Mouse (Mus musculus): ENCODE data around the gene Urm1. TPM values are rescaled to one million over a fixed set of nuclear protein-coding genes. Genes with fewer than 3 reads are reported as not detected.
"Not testable (repeated sequence)": the region's sequence is repeated elsewhere in the genome, so short reads cannot be mapped to it uniquely, and the experiment has no call there.

The Urm1 gene
- total RNA-seq (2021) = 10 to 100 TPM; 42.4 to 55.0 TPM
- long read RNA-seq, transcript Urm1-201 (5 exons, 2,196 nt) = major isoform, 31 of 47 reads
- long read RNA-seq, partial matches to known transcripts = 1 of 47 reads
- long read RNA-seq, other reads (novel, unspliced or antisense) = 13 of 47 reads

DNA sequence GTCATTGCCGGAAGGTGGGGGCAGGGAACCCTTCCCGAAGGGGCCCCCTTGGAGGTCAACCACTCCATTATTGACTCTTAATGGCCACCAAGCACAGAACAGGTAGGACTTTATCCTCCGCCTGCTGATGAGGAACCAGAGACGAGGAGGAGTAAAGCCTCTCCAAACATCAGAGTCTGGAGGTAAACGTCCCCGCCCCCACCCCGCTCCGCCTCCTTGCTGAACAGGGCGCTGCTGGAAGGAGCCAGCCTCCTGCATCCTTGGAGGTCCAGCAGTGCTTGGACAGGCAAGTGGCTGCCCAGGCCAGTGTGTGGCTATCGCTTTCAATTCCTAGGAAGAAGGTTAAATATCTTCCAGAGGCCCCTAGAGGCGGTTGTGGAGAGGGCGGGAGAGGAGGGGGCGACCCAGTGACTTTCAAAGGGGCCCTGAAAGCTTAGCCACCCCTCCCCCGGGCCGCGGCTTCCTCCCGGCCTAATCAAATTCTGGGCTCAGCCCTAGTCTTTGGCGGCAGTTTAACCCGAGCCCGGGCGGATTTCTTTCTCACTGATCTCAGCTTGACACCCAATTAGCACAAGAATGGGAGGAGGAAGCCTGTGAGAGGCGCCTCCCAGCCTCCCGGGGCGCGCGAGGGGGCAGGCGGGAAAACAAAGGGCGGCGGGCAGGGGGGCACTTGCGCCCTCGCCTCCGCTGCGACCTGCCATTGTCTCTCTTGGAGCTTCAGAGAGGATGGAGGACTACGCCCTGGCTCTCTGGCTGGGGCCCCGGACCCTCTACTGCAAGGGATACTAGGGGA is at the start of gene Urm1:
TSS of gene Urm1 (plus strand) at position 51 of the 793 bp plus-strand sequence.
- peak; percentile 65 to 70 for DNase-seq (ENCODE audit: low spot score in 2 of 2)

DNA sequence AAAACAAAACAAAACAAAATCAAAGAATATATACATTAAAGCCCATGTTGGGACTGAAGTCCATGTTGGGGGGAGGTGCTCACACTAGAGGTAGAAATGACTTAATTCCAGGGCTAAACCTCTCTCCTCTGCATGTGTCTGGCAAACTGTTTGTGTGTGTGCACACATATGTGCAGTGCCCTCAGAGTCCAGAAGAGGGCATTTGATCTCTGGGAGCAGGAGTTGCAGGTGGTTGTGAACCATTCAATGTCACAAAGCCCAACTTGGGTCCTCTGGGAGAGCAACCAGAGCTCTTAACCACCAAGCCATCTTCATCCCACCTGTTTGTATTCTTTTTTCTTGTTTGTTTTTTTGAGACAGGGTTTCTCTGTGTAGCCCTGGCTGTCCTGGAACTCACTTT is 49.7 kb upstream of the Urm1 start:
- no peak for DNase-seq (ENCODE audit: low spot score in 2 of 2)

GRCm38 (mm10) chr2:29771611-29772461 is 48.0 kb upstream of the Urm1 start:
- no peak for DNase-seq (ENCODE audit: low spot score in 2 of 2)

DNA sequence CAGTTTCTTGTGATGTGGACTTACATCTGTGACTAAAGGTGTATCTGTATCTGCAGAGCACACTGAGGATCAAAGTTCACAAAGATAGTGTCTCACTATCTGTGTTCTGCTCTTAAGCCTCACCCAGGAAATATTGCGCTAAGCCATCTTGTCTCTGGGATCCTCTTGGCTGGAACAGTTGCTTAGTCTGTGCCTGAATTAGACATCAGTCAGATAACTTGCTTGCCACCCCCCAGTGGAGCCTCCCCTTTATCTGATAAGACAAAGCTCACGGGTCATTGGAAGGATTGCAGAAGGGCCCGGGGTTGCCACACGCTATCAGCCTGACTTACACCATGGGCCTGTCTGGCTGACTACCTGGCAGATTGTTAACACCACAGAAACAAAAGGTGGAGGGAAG is 46.6 kb upstream of the Urm1 start:
- DNase-seq (ENCODE audit: low spot score in 2 of 2) = no peak

- not testable (repeated sequence) for DNase-seq (ENCODE audit: low spot score in 2 of 2)
These were observed 38.6 kb upstream of the Urm1 start for GRCm38 (mm10) chr2:29781256-29781655.

- no peak for DNase-seq (ENCODE audit: low spot score in 2 of 2)
These were observed 35.6 kb upstream of the Urm1 start for GRCm38 (mm10) chr2:29784290-29784689.

DNA sequence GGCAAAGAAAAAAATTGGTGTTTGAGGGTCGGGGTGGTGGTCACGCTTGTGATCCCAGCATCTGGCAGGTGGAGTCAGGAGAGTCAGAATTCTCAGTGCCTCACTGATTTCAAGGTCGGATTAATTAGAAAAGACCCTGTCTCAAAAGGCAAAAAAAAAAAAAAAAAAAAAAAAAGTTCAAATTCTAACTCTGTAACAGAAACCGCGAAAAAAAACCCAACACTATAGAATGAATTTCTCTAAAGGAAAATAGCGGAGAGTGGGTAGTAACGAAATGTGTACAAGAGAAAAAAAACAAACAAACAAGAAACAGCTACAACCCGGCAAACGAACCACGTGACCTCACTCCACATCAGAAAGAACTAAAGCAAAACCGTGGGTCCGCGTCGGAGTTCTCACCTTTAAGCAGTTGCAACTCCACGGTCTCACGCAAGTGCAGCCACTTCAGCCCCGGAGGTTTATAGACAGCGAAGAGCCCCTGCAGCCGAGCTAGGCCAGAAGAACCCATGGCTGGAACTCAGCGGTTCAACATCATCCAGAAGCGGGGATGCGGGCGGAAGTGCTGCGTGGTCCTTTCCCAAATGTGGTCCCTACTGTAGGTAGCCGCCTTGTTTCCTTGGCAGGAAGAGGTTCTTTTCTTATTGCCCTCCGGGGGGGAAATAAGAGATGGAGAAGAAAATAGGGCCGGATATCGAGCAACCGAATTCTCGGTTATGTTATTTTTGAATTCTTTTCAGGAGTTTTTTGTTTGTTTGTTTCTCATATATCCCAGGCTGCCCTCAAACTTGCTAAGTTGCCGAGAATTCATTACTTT is 32.6 kb upstream of the Urm1 start, which contains the start of gene Coq4:
TSS of gene Coq4 (plus strand) at position 390 of the 814 bp plus-strand sequence.
- DNase-seq (ENCODE audit: low spot score in 2 of 2) = peak; percentile 88 to 92

DNA sequence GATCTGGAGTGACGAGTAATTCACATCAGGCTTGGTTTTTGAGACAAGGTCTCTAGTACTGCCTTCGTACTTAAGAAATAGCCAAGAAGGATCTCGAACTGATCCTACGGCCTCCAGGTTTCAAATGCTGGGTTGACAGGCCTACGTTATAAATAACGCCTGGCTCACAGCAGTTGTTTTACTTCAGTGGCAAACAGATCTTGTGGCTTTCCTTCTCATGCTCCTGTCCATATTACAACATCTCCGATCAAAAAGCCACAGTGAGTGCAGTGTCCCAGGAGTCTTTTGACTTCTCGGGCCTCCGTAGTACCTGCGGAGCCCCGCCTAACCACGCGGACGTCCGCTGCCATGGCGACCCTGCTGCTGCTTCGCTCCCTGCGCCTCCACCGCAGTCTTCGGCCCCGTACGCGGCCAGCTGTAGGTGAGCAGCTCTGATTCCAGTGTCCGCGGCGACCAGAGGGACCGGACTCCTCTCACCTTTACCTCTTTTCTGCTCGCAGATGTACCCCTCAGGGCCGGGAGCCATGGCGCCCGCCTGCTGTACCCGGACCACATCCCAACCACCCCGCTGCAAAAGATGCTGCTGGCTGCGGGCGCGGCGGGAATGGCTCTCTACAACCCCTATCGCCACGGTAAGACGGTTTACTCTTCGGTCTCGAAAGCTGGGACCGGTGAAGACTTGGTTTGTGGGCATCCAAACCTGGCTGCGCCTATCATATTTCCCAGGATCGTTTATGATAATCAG is 31.8 kb upstream of the Urm1 start, which contains the start of gene Trub2:
TSS of gene Trub2 (minus strand) at position 566 of the 745 bp plus-strand sequence.
- DNase-seq (ENCODE audit: low spot score in 2 of 2) = peak; percentile 77 to 81

DNA sequence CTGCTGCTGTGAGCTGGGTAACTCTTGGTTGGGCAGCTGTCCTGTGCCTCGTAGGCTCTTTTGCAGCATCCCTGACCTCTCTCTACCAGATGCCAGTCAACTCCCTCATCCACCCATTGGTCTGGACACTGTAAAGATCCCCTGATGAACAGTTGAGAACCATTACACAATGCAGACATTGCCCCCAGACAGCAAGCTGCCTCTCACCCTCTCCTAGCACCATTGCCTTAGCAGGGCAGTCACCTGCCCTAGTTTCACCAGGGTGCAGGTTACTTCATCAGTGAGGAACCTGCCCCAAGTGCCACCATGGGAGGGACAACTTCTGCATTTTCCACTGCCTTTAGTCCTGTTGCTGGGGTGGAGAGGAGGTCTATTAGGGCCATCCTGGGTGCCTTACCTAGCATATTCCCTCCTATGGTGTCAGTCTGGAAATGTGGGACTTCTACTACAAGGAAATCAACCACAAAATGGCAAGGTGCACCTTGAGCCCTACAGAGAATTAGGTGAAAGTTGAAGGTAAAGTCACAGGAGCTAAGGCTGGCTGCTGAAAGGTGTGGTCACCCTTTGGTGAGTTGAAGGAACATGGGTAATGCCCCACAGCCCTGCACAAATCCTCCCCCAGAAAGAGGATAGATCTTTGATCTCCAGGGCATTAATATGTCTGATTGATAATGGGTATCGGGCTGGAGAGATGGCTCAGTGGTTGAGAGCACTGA is 26.9 kb upstream of the Urm1 start:
- DNase-seq (ENCODE audit: low spot score in 2 of 2) = no peak

DNA sequence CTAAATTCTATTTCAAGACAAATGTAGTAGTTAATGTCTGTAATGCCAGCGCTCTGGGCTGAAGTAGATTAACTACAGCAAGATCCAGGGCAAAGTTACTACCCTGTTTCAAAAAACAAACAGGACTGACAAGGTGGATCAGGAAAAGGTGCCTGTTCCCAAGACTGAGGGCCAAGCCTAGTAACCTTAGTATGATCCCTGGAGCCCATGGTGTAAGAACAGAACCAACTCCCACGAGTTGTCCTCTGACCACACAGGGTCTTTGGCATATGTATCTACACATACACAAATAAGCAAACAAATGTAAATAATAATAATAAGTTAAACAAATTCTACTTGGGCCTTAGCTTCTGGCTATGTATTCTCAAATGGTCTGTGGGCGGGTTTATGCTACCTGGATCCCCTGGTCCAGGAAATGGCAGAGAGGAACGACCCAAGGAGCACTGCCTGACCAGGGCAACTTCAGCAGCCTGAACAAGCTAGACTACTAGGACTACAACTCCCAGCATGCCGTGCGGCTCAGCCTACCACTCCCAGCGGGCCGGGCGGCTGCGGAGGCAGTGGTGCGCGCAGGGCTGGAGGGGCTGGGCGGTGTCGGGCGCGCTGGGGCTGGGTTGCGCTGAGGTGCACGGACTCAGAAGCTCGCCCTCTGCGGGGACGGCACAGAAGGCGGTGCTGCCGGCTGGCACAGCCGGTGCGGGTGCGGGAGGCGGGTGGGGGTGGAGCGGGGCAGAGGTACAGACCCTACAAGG is 17.6 kb upstream of the Urm1 start, which contains the start of gene Slc27a4:
TSS of gene Slc27a4 (plus strand) at position 560 of the 752 bp plus-strand sequence.
- DNase-seq (ENCODE audit: low spot score in 2 of 2) = peak; percentile 96 to 98

DNA sequence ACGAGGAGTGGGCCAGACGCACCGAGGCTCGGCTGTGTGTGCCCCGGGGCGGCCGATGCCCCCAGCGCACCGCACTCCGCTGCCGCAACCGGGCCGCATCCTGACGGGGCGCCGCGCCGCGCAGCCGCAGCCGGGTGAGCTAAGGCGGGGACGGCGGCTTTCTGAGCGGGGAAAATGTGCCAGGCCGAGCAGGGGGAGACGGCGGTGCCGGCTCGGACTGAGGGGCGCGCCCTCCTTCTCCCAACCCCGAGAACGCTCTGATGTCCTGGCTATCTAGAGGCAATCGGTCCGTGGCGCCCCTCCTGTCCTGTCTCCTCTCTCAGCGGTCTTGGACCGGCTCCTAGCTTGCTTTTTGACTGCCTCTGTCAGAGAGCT is 17.1 kb upstream of the Urm1 start:
- peak in 1 of 2 experiments; percentile 63 for DNase-seq (ENCODE audit: low spot score in 2 of 2)

DNA sequence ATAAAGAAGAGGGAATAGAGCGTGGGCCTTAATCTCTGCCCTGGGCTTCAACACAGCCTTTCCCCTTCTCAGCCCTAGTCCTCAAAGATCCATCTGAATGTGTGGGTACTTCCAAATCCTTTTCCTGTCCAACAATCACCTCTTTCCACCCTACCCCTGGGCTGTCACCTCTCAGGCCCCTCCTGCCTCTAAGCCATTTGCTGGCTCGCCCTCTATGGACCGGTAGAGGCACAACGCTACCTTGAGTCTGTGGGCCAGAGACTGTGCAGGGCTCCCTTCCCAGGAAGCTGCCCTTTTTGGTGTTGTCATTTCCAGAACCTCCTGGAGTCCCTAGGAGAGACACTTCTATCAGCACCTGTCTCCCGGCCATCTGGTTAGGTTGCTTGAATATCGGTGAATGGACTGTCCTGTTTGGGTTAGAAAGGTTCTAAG is 16.5 kb upstream of the Urm1 start:
- DNase-seq (ENCODE audit: low spot score in 2 of 2) = no peak

DNA sequence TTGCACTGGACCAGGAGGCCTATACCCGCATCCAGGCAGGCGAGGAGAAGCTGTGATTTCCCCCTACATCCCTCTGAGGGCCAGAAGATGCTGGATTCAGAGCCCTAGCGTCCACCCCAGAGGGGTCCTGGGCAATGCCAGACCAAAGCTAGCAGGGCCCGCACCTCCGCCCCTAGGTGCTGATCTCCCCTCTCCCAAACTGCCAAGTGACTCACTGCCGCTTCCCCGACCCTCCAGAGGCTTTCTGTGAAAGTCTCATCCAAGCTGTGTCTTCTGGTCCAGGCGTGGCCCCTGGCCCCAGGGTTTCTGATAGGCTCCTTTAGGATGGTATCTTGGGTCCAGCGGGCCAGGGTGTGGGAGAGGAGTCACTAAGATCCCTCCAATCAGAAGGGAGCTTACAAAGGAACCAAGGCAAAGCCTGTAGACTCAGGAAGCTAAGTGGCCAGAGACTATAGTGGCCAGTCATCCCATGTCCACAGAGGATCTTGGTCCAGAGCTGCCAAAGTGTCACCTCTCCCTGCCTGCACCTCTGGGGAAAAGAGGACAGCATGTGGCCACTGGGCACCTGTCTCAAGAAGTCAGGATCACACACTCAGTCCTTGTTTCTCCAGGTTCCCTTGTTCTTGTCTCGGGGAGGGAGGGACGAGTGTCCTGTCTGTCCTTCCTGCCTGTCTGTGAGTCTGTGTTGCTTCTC is 4.0 kb upstream of the Urm1 start:
- DNase-seq (ENCODE audit: low spot score in 2 of 2) = no peak

DNA sequence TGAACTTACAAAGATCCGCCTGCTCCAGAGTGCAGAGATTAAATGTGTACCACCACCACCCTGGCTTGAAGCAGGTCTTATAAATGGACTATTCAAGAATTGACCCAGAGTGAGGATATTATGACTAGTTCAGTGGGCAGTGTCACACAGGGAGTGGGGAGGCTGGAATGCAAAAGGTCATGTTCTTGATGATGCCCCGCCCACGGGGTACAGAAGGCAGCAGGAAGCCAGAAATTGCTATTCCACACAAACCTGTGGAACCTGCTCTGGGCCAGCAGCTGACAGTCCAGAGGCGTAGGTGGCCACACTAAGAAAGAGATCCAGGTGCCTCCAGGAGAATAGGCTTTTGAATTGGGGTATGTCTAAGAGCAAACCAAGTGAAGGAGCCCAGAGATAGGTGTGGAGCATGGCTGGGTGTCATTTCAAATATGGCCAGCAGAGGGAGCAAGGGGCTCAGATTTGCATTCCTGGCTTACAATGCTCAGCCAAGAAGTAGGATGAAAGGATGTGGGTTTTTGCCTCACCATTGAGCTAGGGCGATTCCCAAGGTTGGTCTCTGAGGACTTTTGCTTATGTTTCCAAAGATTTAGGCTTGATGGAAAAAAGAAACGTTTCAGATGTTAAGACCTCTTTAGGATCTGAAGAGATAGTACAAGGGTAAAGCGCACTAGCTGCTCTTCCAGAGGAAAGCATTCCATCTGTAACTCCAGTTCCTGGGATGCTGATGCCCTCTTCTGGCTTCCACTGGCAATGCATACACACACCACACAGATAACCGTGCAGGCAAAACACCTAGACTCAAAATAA is 2.2 kb upstream of the Urm1 start:
- DNase-seq (ENCODE audit: low spot score in 2 of 2) = peak; percentile 93 to 94

DNA sequence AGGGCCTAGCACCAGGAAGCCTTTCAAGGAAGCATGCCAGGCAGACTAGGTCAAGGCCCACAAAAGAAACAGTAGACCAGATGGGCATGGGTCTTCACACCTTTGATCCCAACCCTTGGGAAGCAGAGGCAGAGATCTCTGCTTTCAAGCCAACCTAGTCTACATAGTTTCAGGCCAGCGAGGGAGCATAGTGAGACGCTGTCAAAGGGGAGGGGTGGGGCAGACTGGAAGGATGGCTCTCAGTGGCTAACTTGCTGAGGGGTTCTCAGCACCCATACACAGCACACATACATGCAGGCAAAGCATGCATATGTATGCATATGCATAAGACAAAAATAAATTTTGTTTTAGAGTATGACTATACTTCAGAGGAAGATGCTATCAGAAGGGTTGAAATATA is 512 bp upstream of the Urm1 start:
- no peak for DNase-seq (ENCODE audit: low spot score in 2 of 2)

DNA sequence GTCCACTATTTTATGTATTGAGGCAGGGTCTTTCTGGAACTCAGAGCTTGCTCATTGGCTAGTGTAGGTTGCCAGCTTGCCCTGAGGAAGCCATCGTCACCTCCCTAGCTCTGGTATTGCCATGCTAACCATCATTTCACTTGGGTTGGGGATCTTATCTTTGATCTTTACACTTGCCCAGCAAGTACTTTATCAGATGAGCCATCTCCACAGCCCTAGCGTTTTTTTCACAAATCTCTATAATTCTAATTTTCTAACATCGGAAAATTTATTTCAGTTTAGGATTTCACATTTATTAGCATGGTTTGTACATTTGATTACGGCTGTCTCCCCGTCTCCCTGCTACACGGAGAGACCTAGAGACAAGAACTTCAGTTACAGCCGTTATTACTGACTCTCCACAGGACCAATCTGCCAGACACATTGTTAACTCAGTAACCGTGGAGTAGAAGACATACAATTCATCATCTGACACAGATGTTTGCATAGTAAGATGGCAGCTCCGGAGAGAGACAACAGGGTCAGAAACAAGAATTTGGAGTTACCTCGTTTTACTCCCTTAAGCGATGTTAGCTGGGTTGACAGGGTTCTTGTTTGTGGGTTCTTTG is 6.5 kb downstream of the Urm1 start:
- DNase-seq (ENCODE audit: low spot score in 2 of 2) = no peak

Data from layer of hippocampus, postnatal 10 days (tissue).